Mouse (Mus musculus) stomach, postnatal 0 days (tissue): Measurements from ENCODE around the gene Cxcl9. TPM values are rescaled to one million over a fixed set of nuclear protein-coding genes. Genes with fewer than 3 reads are reported as not detected.
A peak's percentile ranks its signal among the peaks of the same experiment; 100 is the strongest.

Experiments
- ATAC-seq: fragments of 200-750 bp; cut with Nextera tagmentation; 2 replicates; pipeline ENCODE4 v1.8.0; 2017; ENCODE audit not compliant: low FRiP score, low TSS enrichment
- DNase-seq: peaks from one replicate; pipeline ENCODE4 v3.0.0-alpha.2; 2016; ENCODE audit warnings: low spot score
- H3K27ac ChIP-seq: fragments of 300-500 bp; sonication (generic); replicated peaks from 2 replicates; pipeline ENCODE4 v1.5.1; 2014; ENCODE audit warnings: mild to moderate bottlenecking, control low read depth
- H3K27me3 ChIP-seq: fragments of 300-500 bp; sonication (generic); 2 replicates; pipeline ENCODE4 v1.6.1; 2014; ENCODE audit warnings: low read length; ENCODE audit not compliant: control insufficient read depth, insufficient read depth
- H3K36me3 ChIP-seq: fragments of 300-500 bp; sonication (generic); 2 replicates; pipeline ENCODE4 v1.6.1; 2014; ENCODE audit warnings: low read length, mixed read lengths; ENCODE audit not compliant: control insufficient read depth, insufficient read depth
- H3K4me1 ChIP-seq: fragments of 300-500 bp; sonication (generic); replicated peaks from 2 replicates; pipeline ENCODE4 v1.6.1; 2014; ENCODE audit warnings: antibody characterized with exemption; ENCODE audit not compliant: control insufficient read depth, insufficient read depth
- H3K4me2 ChIP-seq: fragments of 300-500 bp; sonication (generic); replicated peaks from 2 replicates; pipeline ENCODE4 v1.6.1; 2014; ENCODE audit warnings: low read depth, mild to moderate bottlenecking, control low read depth, moderate library complexity
- H3K4me3 ChIP-seq: fragments of 300-500 bp; sonication (generic); 2 replicates; pipeline ENCODE4 v1.5.1; 2014; ENCODE audit warnings: low read depth, low read length, control low read depth
- H3K9ac ChIP-seq: fragments of 300-500 bp; sonication (generic); 2 replicates; pipeline ENCODE4 v1.6.1; 2014; ENCODE audit warnings: mild to moderate bottlenecking, low read length, control low read depth, mixed read lengths
- H3K9me3 ChIP-seq: fragments of 300-500 bp; sonication (generic); 2 replicates; pipeline ENCODE4 v1.6.1; 2016; ENCODE audit warnings: low read length; ENCODE audit not compliant: control insufficient read depth
- CTCF ChIP-seq: IDR thresholded peaks from 2 replicates; pipeline ENCODE4 v1.5.1; 2016; ENCODE audit warnings: antibody characterized with exemption, low read depth, mild to moderate bottlenecking, moderate library complexity
- EP300 ChIP-seq: optimal IDR thresholded peaks from 2 replicates; pipeline ENCODE3; 2016; ENCODE audit warnings: antibody characterized with exemption
- WGBS: fragments of 180-500 bp; shearing (Covaris S2); extraction: QIAGEN DNeasy Blood & Tissue Kit; methylation state at CpG from one replicate; pipeline ENCODE4 v1.1.7; 2014; 5-methylcytosine and 5-hydroxymethylcytosine counted together
- polyA plus RNA-seq: library from polyadenylated mRNA; unstranded; fragments of >200 nt; fragmentation: Nextera tagmentation; extraction: Ambion mirVana; gene quantifications from 2 replicates; pipeline ENCODE4 v1.2.1, GENCODE M21; 2015

Cxcl9 gene
- polyA plus RNA-seq, 1 experiment from 2014 or later, result 0.11 TPM

DNA sequence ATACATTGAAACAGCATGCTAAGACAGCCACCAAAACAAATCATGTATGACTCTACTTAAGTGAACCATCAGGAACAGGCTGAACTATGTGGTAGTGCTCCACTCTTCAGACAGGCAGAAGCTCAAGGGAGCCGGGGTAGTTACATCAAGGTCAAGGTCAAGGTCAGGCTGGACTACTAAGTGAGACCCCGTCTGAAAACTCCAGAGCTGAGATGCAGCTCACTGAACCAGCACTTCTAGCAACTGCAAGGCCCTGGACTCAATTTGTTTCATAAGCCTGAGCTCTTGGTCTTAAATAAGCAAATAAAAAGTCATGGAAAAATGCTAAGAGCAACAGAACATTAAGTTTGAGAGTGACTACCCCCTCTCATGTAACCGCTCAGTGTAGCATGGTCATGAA lies 23.6 kb downstream of the Cxcl9 start:
- H3K36me3 ChIP-seq, result peaks cover 23% of the 10 kb centered on the region
- H3K27me3 ChIP-seq, result no peaks in the 10 kb centered on the region
- WGBS, result 82% methylated on average over 3 of the region's 3 CpGs
- H3K4me1 ChIP-seq, result no peaks in the 10 kb centered on the region; the same call in 1 of the 2 replicates
- TF ChIP-seq EP300, result no peak
- no peaks in the 10 kb centered on the region for H3K9me3 ChIP-seq
- H3K4me3 ChIP-seq, result no peak overlapping the region
- no peak overlapping the region for H3K9ac ChIP-seq
- DNase-seq (no peak), ATAC-seq (no peak)
- no peak overlapping the region for H3K27ac ChIP-seq
- H3K4me2 ChIP-seq, result no peak overlapping the region

DNA sequence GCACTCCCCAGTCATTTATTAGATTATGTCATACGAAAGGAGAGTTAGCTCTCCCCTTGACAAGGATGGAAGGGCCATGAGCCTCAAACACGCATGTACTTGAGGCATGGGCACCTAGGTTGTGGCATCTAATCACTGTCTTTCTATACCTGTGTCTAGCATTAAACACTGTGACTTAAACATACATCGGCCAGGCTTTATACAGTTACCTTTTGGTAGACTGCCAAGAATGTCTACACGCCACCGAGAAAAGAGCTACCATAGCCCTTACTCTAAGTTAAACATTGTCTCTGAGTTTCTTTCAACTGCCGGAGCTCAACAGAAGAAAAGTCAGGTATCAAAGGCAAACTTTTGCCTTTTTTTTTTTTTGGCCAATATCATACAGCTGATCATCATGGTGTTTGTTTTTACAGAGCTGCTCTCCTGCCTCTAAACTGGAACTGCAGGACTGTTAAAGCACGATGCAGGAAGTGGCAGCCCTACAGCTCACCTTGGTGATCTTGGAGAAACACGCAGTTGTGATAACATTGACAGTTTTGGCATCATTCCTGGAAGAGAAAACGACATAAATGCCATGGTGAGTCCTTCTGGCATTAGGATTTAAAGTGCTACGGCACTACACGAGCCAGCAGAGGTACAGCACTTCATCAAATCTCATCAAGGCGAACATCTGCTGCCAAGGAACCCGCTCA lies 25.6 kb downstream of the Cxcl9 start:
- H3K4me2 ChIP-seq, result no peak overlapping the region
- H3K27ac ChIP-seq, result no peak overlapping the region
- no peaks in the 10 kb centered on the region for H3K4me1 ChIP-seq
- DNase-seq, result peak; percentile 41
- no peak overlapping the region for H3K9ac ChIP-seq
- H3K36me3 ChIP-seq, result peaks cover 31% of the 10 kb centered on the region
- peak; percentile 77 for ATAC-seq
- WGBS, result 59% methylated on average over 13 of the region's 13 CpGs
- H3K27me3 ChIP-seq, result no peaks in the 10 kb centered on the region
- H3K9me3 ChIP-seq, result no peaks in the 10 kb centered on the region
- H3K4me3 ChIP-seq, result no peak overlapping the region
- TF ChIP-seq EP300, result no peak
- TF ChIP-seq CTCF, result no peak

GRCm38 (mm10) chr5:92294525-92294924 lies 33.4 kb downstream of the Cxcl9 start:
- WGBS, result 79% methylated on average over 2 of the region's 2 CpGs
- H3K36me3 ChIP-seq, result peaks cover 25% of the 10 kb centered on the region
- H3K4me1 ChIP-seq, result no peaks in the 10 kb centered on the region
- H3K4me2 ChIP-seq, result no peak overlapping the region
- H3K9ac ChIP-seq, result no peak overlapping the region
- H3K27me3 ChIP-seq, result no peaks in the 10 kb centered on the region
- H3K9me3 ChIP-seq, result no peaks in the 10 kb centered on the region
- DNase-seq (no peak), ATAC-seq (no peak)
- H3K27ac ChIP-seq, result no peak overlapping the region
- TF ChIP-seq CTCF (no peak), EP300 (no peak)
- H3K4me3 ChIP-seq, result no peak overlapping the region

DNA sequence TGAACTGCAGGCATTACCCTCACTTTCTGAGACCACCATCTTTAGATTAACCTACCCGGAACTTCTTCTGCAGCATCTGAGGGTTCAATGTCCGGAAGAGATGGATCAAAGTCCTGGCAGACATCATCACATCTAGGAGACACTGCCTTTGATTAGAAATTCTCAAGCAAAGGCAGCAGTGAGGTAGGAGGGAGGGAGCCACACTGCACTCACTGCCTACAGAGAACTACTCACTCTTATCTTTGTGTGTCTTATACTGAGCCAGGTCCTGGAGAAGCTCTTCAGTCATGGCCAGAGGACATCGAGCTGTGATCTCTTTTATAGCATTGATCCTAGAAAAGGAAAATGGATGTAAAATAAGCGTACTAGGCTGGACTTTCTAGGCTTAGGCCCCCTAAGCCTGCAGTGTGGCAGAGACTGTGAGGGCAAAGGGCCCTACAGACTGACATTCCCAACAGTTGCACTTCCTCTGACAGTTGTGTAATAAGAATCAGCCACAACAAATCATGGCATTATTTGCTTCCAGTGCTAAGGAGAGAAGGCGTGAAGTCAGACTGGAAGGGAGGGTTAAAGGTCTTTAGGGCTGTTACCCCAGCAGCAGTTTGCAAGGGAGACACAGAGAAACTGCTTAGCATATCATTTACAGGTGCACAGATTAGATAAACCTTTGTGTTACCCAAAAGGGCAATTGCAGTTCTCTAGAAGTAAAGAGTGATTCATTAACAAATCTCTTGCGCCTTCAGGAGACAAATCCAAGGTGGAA lies 36.0 kb downstream of the Cxcl9 start:
- 83% methylated on average over 6 of the region's 6 CpGs for WGBS
- peaks cover 19% of the 10 kb centered on the region; the same call in 1 of the 2 replicates for H3K36me3 ChIP-seq
- TF ChIP-seq EP300, result no peak
- TF ChIP-seq CTCF, result no peak
- H3K9me3 ChIP-seq, result no peaks in the 10 kb centered on the region
- H3K27ac ChIP-seq, result no peak overlapping the region
- DNase-seq (no peak), ATAC-seq (peak; percentile 61)
- H3K4me2 ChIP-seq, result no peak overlapping the region
- no peak overlapping the region for H3K9ac ChIP-seq
- H3K27me3 ChIP-seq, result no peaks in the 10 kb centered on the region
- H3K4me1 ChIP-seq, result no peaks in the 10 kb centered on the region
- no peak overlapping the region for H3K4me3 ChIP-seq

- Histone ChIP-seq H3K9ac (no peak overlapping the region), H3K4me2 (no peak overlapping the region), H3K27ac (no peak overlapping the region), H3K36me3 (peaks cover 25% of the 10 kb centered on the region; the same call in 1 of the 2 replicates), H3K4me3 (no peak overlapping the region), H3K4me1 (no peaks in the 10 kb centered on the region), H3K27me3 (no peaks in the 10 kb centered on the region), H3K9me3 (no peaks in the 10 kb centered on the region)
- TF ChIP-seq EP300 (no peak), CTCF (no peak)
- ATAC-seq (no peak), DNase-seq (no peak)
- 82% methylated on average over 6 of the region's 6 CpGs for WGBS
These were observed 40.0 kb downstream of the Cxcl9 start for GRCm38 (mm10) chr5:92287840-92288239.

DNA sequence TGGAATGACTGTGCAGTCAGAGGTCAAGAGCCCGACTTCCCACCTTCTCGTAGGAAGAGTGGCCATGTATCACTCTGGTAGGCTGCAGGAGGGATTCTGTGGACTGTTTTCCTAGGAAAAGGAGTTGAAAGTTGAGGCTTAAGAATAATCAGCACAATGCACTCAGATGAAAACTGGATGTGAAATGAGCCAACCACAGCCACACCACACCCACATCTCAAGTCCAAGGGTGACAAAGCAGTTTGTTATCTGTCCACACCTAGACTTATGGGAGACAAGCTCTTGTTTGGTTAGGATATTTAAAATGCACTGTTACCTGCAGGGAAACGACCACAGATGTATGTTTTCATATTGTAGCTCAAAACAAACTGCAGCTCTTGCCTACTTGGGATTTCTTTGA lies 44.8 kb downstream of the Cxcl9 start:
- peak overlapping the region; percentile 63 for H3K27ac ChIP-seq
- no peak overlapping the region for H3K4me2 ChIP-seq
- H3K4me3 ChIP-seq, result no peak overlapping the region
- peak; percentile 63 for ATAC-seq
- H3K4me1 ChIP-seq, result no peaks in the 10 kb centered on the region
- no peaks in the 10 kb centered on the region for H3K27me3 ChIP-seq
- TF ChIP-seq CTCF (no peak), EP300 (no peak)
- no peak overlapping the region for H3K9ac ChIP-seq
- 45% methylated on average over 3 of the region's 3 CpGs for WGBS
- H3K9me3 ChIP-seq, result no peaks in the 10 kb centered on the region
- peak; percentile 38 for DNase-seq
- peaks cover 15% of the 10 kb centered on the region; the same call in 1 of the 2 replicates for H3K36me3 ChIP-seq
